Mouse (Mus musculus) heart, postnatal 14 days (tissue): ENCODE data around the gene Acat1. TPM values are rescaled to one million over a fixed set of nuclear protein-coding genes. Genes with fewer than 3 reads are reported as not detected.
A peak's percentile ranks its signal among the peaks of the same experiment; 100 is the strongest.

Source experiments
- DNase-seq, 2 experiments: peaks; one replicate each; pipeline ENCODE4 v3.0.0; 2021 to 2022
- intact Hi-C: fragments of 180-260 bp; cut with DNase I; formaldehyde crosslinking; loops from one replicate; pipeline ENCODE4 v1.15.1; 2025
- total RNA-seq, 2 experiments: library from RNA; stranded (reverse); gene quantifications; 2 replicates each; pipeline ENCODE4 v1.2.3; 2021

Gene Acat1
- total RNA-seq, 2 experiments from 2014 or later, result 313 to 317 TPM

GRCm38 (mm10) chr9:53536558-53537320 lies 73.4 kb downstream of the Acat1 start, which contains the start of the genes Atm and Npat:
Gene Atm (minus strand): TSS chr9:53536740.
Gene Npat (plus strand): TSS chr9:53537047.
- DNase-seq, result peak; percentile 99 to 100
- intact Hi-C loops, result loop anchor here (5.0 kb wide), 2 partner anchors 144 to 289 kb away; partner anchors contain the start of gene Ddx10

GRCm38 (mm10) chr9:53535416-53536320 lies 74.5 kb downstream of the Acat1 start:
- peak in 1 of 2 experiments; percentile 5 for DNase-seq
- intact Hi-C loops, result loop anchor here (5.0 kb wide), 2 partner anchors 143 to 288 kb away; partner anchors contain the start of gene Ddx10

Other genes starting within 250 kb of the Acat1 start
- gene Kdelc2, start 226.4 kb downstream of the Acat1 start, total RNA-seq, result 10 to 100 TPM; 10.9 to 12.3 TPM
- under 1 TPM; 0.36 to 0.41 TPM for gene 4930550C14Rik, start 208.1 kb downstream of the Acat1 start, total RNA-seq
- 10 to 100 TPM in 1 of 2 experiments, 1 to 10 TPM in 1; 9.6 to 10.3 TPM for gene Atm, start 73.6 kb downstream of the Acat1 start, total RNA-seq
- 1 to 10 TPM; 8.3 to 8.5 TPM for gene Npat, start 73.3 kb downstream of the Acat1 start, total RNA-seq
- 10 to 100 TPM; 45.3 TPM for gene Cul5, start 59.6 kb upstream of the Acat1 start, total RNA-seq
- gene Rab39, start 95.8 kb upstream of the Acat1 start, total RNA-seq, result under 1 TPM; 0.12 to 0.17 TPM
- gene Slc35f2, start 161.2 kb upstream of the Acat1 start, total RNA-seq, result under 1 TPM; 0.12 to 0.41 TPM
- gene Sln, start 239.8 kb upstream of the Acat1 start, total RNA-seq, result 10 to 100 TPM; 25.4 to 57.3 TPM